Mouse (Mus musculus): ENCODE data around the gene Gng2. TPM values are rescaled to one million over a fixed set of nuclear protein-coding genes. Genes with fewer than 3 reads are reported as not detected.

Gene Gng2
- total RNA-seq, 1 experiment, result 41.5 TPM

DNA sequence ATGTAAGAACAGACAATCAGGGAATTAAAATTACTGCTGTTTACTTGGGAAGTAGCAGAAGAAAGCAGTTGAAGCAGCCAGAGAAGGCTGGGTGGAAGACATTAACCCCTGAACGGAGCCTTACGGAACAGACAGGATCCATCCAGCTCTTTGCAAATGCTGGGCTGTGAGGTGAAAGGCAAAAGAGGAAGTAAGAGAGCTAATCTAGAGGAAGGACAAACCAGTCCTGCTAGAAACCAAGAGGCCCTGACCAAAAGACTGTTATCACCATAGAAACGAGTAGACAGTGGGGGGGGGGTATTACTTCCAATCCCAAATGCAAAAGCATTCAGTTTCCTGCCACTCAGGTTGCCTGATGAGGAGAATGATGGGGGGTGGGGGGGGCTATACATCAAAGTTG lies 6.6 kb downstream of the Gng2 start:
- TF ChIP-seq CHD2 (IDR thresholded peaks at IDR 0.05; ENCODE audit: low read depth, low read length) (no peak), MAFK (IDR thresholded peaks at IDR 0.05; ENCODE audit: insufficient read depth, low read depth, low read length) (no peak), ZC3H11A (IDR thresholded peaks at IDR 0.05; ENCODE audit: borderline replicate concordance, low read depth, low read length) (no peak), ZNF384 (IDR thresholded peaks at IDR 0.05; ENCODE audit: low read depth, low read length) (no peak), HCFC1 (IDR thresholded peaks at IDR 0.05; ENCODE audit: borderline replicate concordance, insufficient read depth, low read length) (no peak)
- DNase-seq (ENCODE audit: low read depth, low spot score), result no peak
- no peaks in the 10 kb centered on the region for H3K9me3 ChIP-seq (ENCODE audit: control insufficient read depth, insufficient read depth, low read depth, low read length)
- in situ Hi-C loops (cut with MboI; ENCODE audit: low sequenced_read_pairs in 2 of 2, unreplicated experiment in 2 of 2), result no loop called here
- H3K27ac ChIP-seq (ENCODE audit: insufficient read depth, low read depth, low read length, poor library complexity, severe bottlenecking), result no peak overlapping the region
- H3K9ac ChIP-seq (ENCODE audit: insufficient read depth, low read depth, low read length, poor library complexity, severe bottlenecking), result no peak overlapping the region
- H3K4me1 ChIP-seq (ENCODE audit: control insufficient read depth in 2 of 2, insufficient read depth in 2 of 2, low read length in 2 of 2, poor library complexity in 1 of 2), result peaks cover 2 to 10% of the 10 kb centered on the region in 2 experiments; a peak in 2 of 4 replicates
- H3K36me3 ChIP-seq (ENCODE audit: control insufficient read depth, insufficient read depth, low read length, poor library complexity, severe bottlenecking), result no peaks in the 10 kb centered on the region
- H3K4me3 ChIP-seq (ENCODE audit: insufficient read depth in 1 of 2, low read depth in 1 of 2, low read length in 2 of 2, poor library complexity in 1 of 2, severe bottlenecking in 1 of 2), result no peak overlapping the region

DNA sequence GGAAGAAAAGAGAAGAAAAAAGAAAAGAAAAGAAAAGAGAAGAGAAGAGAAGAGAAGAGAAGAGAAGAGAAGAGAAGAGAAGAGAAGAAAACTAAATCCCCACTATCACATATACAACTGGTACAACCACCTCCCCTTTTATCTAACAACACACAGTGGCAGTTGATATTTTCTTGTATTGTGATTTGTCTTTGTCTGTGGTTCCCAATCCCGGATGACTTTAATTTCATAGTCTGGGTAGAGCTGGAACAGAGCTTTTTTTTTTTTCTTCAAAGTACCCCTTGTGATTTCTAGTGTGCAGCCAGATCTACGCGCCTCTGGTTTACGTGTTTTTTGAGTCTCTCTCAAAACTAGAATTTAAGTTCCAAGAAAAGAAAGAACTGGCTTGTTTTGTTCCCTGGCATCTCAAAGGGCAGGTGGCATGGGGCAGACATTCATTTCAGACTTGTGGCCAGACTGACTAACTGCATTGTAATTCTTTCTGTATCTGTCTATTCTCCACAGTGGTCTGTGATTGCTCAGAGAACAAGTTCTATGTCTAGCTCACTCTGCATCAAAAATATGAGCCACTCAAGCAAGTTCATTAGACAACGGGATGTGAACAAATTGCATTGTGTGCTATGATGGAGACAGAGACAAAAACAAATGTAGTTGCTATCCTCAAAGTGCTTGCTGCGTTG lies 7.2 kb downstream of the Gng2 start:
- no peak for DNase-seq (ENCODE audit: low read depth, low spot score)
- Histone ChIP-seq H3K27ac (ENCODE audit: insufficient read depth, low read depth, low read length, poor library complexity, severe bottlenecking) (no peak overlapping the region), H3K9ac (ENCODE audit: insufficient read depth, low read depth, low read length, poor library complexity, severe bottlenecking) (no peak overlapping the region), H3K4me3 (ENCODE audit: insufficient read depth in 1 of 2, low read depth in 1 of 2, low read length in 2 of 2, poor library complexity in 1 of 2, severe bottlenecking in 1 of 2) (no peak overlapping the region), H3K4me1 (ENCODE audit: control insufficient read depth in 2 of 2, insufficient read depth in 2 of 2, low read length in 2 of 2, poor library complexity in 1 of 2) (peaks cover 0 to 10% of the 10 kb centered on the region in 2 experiments; a peak in 1 of 4 replicates), H3K9me3 (ENCODE audit: control insufficient read depth, insufficient read depth, low read depth, low read length) (no peaks in the 10 kb centered on the region), H3K36me3 (ENCODE audit: control insufficient read depth, insufficient read depth, low read length, poor library complexity, severe bottlenecking) (no peaks in the 10 kb centered on the region)
- no peak for TF ChIP-seq ZNF384 (IDR thresholded peaks at IDR 0.05; ENCODE audit: low read depth, low read length)
- no peak for TF ChIP-seq HCFC1 (IDR thresholded peaks at IDR 0.05; ENCODE audit: borderline replicate concordance, insufficient read depth, low read length)
- no peak for TF ChIP-seq MAFK (IDR thresholded peaks at IDR 0.05; ENCODE audit: insufficient read depth, low read depth, low read length)
- no peak for TF ChIP-seq CHD2 (IDR thresholded peaks at IDR 0.05; ENCODE audit: low read depth, low read length)
- TF ChIP-seq ZC3H11A (IDR thresholded peaks at IDR 0.05; ENCODE audit: borderline replicate concordance, low read depth, low read length), result no peak
- in situ Hi-C loops (cut with MboI; ENCODE audit: low sequenced_read_pairs in 2 of 2, unreplicated experiment in 2 of 2), result no loop called here

DNA sequence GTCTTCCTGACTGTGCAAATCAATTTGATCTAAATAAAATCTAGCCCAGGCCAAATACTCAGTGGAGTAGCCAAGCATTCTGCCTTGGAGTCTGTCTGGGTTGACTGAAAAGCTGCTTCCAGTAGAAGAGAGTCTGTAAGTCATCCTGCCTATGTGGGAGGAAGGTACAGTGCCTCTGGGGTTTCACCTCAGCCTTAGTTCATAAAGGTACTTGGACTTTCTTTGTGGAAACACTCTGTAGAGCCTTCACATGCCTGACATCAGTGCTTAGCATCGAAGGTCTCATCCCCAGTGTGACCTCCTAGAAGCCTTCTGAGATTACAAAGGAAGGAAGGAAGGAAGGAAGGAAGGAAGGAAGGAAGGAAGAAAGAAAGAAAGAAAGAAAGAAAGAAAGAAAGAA lies 7.9 kb downstream of the Gng2 start:
- Histone ChIP-seq H3K27ac (ENCODE audit: insufficient read depth, low read depth, low read length, poor library complexity, severe bottlenecking) (no peak overlapping the region), H3K9ac (ENCODE audit: insufficient read depth, low read depth, low read length, poor library complexity, severe bottlenecking) (no peak overlapping the region), H3K9me3 (ENCODE audit: control insufficient read depth, insufficient read depth, low read depth, low read length) (no peaks in the 10 kb centered on the region), H3K4me1 (ENCODE audit: control insufficient read depth in 2 of 2, insufficient read depth in 2 of 2, low read length in 2 of 2, poor library complexity in 1 of 2) (peaks cover 0 to 6% of the 10 kb centered on the region in 2 experiments; a peak in 1 of 4 replicates), H3K36me3 (ENCODE audit: control insufficient read depth, insufficient read depth, low read length, poor library complexity, severe bottlenecking) (no peaks in the 10 kb centered on the region), H3K4me3 (ENCODE audit: insufficient read depth in 1 of 2, low read depth in 1 of 2, low read length in 2 of 2, poor library complexity in 1 of 2, severe bottlenecking in 1 of 2) (no peak overlapping the region)
- no peak for DNase-seq (ENCODE audit: low read depth, low spot score)
- TF ChIP-seq MAFK (IDR thresholded peaks at IDR 0.05; ENCODE audit: insufficient read depth, low read depth, low read length) (no peak), ZNF384 (IDR thresholded peaks at IDR 0.05; ENCODE audit: low read depth, low read length) (no peak), HCFC1 (IDR thresholded peaks at IDR 0.05; ENCODE audit: borderline replicate concordance, insufficient read depth, low read length) (no peak), CHD2 (IDR thresholded peaks at IDR 0.05; ENCODE audit: low read depth, low read length) (no peak), ZC3H11A (IDR thresholded peaks at IDR 0.05; ENCODE audit: borderline replicate concordance, low read depth, low read length) (no peak)
- in situ Hi-C loops (cut with MboI; ENCODE audit: low sequenced_read_pairs in 2 of 2, unreplicated experiment in 2 of 2), result no loop called here

DNA sequence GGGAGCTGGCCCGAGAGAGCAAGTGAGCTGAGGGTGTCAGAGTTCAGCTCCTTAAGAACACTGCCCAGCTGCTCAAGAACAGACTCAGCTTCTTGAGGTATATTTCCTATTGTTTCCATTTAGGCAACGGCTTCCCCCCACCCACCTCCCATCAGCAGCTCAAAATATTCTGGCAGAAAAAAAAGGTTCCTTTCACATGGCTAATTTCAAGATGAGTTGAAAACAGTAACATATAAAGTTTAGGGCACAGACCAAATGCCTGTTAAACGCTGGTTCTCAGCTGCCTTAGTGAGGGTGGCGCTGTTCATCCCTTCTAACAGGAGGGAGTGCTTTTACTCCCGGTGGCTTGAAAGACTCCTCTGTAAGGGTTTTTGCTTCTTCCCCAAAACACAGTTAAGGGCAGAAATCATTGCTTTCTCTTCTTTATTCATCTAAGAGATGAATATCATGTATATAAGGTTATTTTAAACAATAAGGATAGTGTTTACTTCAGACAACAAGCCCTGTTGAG lies 8.4 kb downstream of the Gng2 start:
- Histone ChIP-seq H3K27ac (ENCODE audit: insufficient read depth, low read depth, low read length, poor library complexity, severe bottlenecking) (no peak overlapping the region), H3K4me1 (ENCODE audit: control insufficient read depth in 2 of 2, insufficient read depth in 2 of 2, low read length in 2 of 2, poor library complexity in 1 of 2) (peaks cover 0 to 6% of the 10 kb centered on the region in 2 experiments; a peak in 1 of 4 replicates), H3K36me3 (ENCODE audit: control insufficient read depth, insufficient read depth, low read length, poor library complexity, severe bottlenecking) (no peaks in the 10 kb centered on the region), H3K9me3 (ENCODE audit: control insufficient read depth, insufficient read depth, low read depth, low read length) (no peaks in the 10 kb centered on the region), H3K9ac (ENCODE audit: insufficient read depth, low read depth, low read length, poor library complexity, severe bottlenecking) (no peak overlapping the region), H3K4me3 (ENCODE audit: insufficient read depth in 1 of 2, low read depth in 1 of 2, low read length in 2 of 2, poor library complexity in 1 of 2, severe bottlenecking in 1 of 2) (no peak overlapping the region)
- no peak for DNase-seq (ENCODE audit: low read depth, low spot score)
- no peak for TF ChIP-seq CHD2 (IDR thresholded peaks at IDR 0.05; ENCODE audit: low read depth, low read length)
- TF ChIP-seq MAFK (IDR thresholded peaks at IDR 0.05; ENCODE audit: insufficient read depth, low read depth, low read length), result no peak
- no peak for TF ChIP-seq ZNF384 (IDR thresholded peaks at IDR 0.05; ENCODE audit: low read depth, low read length)
- no peak for TF ChIP-seq HCFC1 (IDR thresholded peaks at IDR 0.05; ENCODE audit: borderline replicate concordance, insufficient read depth, low read length)
- no peak for TF ChIP-seq ZC3H11A (IDR thresholded peaks at IDR 0.05; ENCODE audit: borderline replicate concordance, low read depth, low read length)
- in situ Hi-C loops (cut with MboI; ENCODE audit: low sequenced_read_pairs in 2 of 2, unreplicated experiment in 2 of 2), result no loop called here

Data from ES-E14 (cell line).